Mouse (Mus musculus) thymus, postnatal 10 days (tissue): ENCODE measurements around the gene Cnpy4.
"Not testable (repeated sequence)": the region's sequence is repeated elsewhere in the genome, so short reads cannot be mapped to it uniquely, and the experiment has no call there.

ENCODE experiments used
- DNase-seq, 2 experiments: peaks; one replicate each; pipeline ENCODE4 v3.0.0; 2021; ENCODE audit warnings: low spot score in 2 of 2

Cnpy4 gene

GRCm38 (mm10) chr5:138202086-138202485 lies 14.8 kb downstream of the Cnpy4 start:
- no peak for DNase-seq

- DNase-seq: no peak
Observed at GRCm38 (mm10) chr5:138207253-138207652, 20.0 kb downstream of the Cnpy4 start.

GRCm38 (mm10) chr5:138207873-138208272 lies 20.6 kb downstream of the Cnpy4 start:
- DNase-seq: no peak

- not testable (repeated sequence) for DNase-seq
Observed at GRCm38 (mm10) chr5:138216632-138217031, 29.3 kb downstream of the Cnpy4 start.

GRCm38 (mm10) chr5:138219864-138220263 lies 32.6 kb downstream of the Cnpy4 start:
- DNase-seq: no peak

DNA sequence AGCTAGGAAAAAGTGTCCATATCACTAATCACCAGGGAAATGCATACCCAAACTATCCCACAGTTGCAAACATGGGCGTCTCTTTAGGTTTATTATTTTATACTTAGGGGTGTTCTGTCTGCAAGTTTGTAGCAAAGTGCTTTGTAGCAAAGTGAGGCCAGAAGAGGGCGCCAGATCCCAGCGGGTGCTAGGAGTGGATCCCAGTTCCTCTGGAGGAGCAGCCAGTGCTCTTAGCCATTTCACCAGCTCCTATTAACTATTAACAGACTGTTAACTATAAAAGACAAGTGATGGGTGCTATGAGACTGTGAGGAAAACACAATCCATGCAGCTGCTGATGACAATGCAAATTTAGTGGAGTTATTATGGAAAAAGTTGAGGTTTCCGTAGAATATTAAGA lies 34.8 kb downstream of the Cnpy4 start:
- peak; percentile 44 to 87 for DNase-seq

DNA sequence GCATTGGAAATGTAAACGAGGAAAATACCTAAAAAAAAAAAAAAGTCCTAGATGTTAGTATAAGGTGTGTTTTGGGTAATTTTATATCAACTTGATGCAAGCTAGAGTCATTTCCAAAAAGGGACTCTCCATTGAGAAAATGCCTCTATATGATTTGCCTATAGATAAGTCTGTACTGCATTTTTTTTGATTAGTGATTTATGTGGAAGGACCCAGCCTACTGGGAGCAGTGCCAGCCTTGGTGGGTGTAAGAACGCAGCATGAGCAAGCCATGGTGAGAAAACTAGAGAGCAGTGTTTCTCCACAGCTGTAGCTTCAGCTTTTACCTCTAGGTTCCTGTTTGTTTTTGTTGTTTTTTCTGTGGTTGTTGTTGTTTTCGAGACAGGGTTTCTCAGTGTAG lies 36.0 kb downstream of the Cnpy4 start:
- DNase-seq: no peak

GRCm38 (mm10) chr5:138225700-138226099 lies 38.4 kb downstream of the Cnpy4 start, which contains the start of gene Nxpe5:
Gene Nxpe5 (plus strand): TSS chr5:138225898.
- DNase-seq: no peak

DNA sequence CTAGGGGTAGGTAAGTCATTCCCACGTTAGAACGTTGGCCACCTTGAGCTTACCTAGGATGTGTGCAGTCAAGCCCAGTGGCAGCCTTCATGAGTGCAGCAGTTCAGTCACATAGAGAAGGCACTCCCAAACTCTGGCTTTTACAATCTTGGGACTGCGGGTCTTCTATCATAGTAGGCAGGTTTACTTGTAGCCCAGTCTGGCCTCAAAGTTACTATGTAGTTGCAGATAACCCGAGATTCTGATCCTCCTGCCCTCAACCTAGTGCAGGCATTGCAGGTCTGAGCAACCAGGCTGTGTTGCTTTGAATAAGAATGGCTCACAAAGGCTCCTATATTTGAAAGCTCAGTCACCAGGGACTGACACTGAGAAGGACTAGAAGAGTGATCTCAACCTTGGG lies 39.2 kb downstream of the Cnpy4 start:
- no peak for DNase-seq

DNA sequence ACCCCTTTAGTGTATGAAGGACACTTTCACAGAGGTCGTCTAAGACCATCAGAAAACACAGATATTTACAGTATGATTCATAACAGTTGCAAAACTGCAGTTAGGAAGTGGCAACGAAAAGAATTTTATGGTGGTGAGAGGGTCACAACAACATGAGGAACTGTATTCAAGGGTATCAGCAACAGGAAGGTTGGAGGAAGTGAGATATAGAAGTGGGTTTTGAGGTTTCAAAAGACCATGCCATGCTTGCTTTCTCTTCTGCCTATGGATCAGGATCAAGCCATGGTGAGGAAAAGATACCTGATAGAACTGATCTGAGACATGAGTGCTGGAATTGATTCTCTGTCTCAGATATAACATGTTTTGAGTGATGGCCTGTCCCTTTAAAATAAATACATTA lies 40.1 kb downstream of the Cnpy4 start:
- DNase-seq: no peak

DNA sequence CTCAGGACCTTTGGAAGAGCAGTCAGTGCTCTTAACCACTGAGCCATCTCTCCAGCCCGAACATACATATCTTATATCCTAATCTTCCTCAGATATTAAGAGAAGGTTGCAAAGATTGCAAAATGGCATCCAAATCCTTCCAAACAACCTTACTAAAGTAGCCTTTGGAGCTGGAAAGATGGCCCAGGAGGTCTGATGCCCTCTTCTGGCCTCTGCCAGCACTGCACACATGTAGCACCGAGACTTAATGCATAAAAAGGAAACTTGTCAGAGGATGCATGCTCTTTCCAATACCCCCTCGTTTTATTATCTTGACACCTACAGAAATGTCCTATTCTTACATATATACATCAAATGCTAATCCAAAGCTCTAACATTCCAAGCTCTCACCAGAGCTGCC lies 40.7 kb downstream of the Cnpy4 start:
- DNase-seq: peak in 1 of 2 experiments; percentile 52

DNA sequence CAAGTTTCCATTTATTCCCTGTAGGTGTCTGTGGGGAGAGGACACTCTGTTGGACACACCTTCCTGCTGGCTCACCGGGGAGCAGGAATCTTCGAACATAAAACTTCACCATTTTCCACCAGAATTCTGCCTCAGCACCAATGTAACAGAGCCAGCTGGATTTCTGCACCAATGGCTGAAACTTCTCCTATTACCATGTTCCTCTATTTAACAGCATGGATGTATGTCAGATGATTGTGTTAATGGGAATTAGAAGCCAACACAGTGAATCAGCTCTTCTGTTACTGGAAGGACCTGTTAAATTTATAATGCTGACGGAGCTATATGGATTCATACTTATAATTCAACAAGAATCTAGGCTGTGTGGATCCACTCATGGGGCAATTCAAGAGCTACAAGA lies 42.2 kb downstream of the Cnpy4 start:
- DNase-seq: no peak

DNA sequence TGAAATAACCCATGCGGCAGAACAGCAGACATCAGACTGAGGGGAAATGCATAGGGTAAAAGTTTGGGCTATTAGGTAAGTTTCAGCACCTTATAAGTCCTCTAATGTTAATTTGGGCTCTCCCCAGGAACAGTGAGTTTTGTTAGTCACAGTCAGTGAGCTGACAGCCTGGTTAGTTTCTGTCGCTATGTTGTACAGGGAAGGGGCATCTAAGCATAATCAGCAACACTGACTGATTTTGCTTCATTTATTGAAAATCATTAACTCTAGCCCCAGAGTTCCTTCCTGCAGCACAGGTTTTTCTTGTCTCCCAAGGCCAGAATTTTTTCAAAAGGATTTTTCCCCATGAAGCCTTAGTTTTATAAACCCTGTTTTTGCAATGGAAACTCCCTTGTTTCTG lies 46.5 kb downstream of the Cnpy4 start:
- DNase-seq: no peak

- no peak for DNase-seq
Observed at GRCm38 (mm10) chr5:138234224-138234623, 46.9 kb downstream of the Cnpy4 start.

- no peak for DNase-seq
Observed at GRCm38 (mm10) chr5:138241511-138241910, 54.2 kb downstream of the Cnpy4 start.
